Mouse (Mus musculus): ENCODE measurements at regions not wholly inside any gene's neighbourhood (a gene's known extent, or its start where the extent isn't known, plus 50 kb on each side); places are given as distances from the start of the nearest gene placed in this dataset.

GRCm38 (mm10) chr1:35452441-35453107, 602.8 kb downstream of the Plekhb2 start:
- DNase-seq (ENCODE audit: low read depth, low spot score), result no peak
- H3K4me1 ChIP-seq (ENCODE audit: control insufficient read depth in 1 of 2, insufficient read depth in 2 of 2, low read length in 2 of 2), result no peaks in the 10 kb centered on the region
- no peaks in the 10 kb centered on the region for H3K36me3 ChIP-seq (ENCODE audit: control insufficient read depth in 1 of 2, insufficient read depth in 2 of 2, low read length in 2 of 2)
- no peaks in the 10 kb centered on the region for H3K9me3 ChIP-seq (replicated peaks; ENCODE audit: insufficient read depth, low read length)
- no peak overlapping the region for H3K4me3 ChIP-seq (ENCODE audit: control insufficient read depth in 1 of 2, insufficient read depth in 1 of 2, low read depth in 2 of 2, low read length in 2 of 2)
- TF ChIP-seq ETS1 (IDR thresholded peaks at IDR 0.05; ENCODE audit: low read depth, low read length) (no peak), POLR2AphosphoS5 (IDR thresholded peaks at IDR 0.05; ENCODE audit: borderline replicate concordance, low read depth, low read length) (no peak), EP300 (IDR thresholded peaks at IDR 0.05; ENCODE audit: low read depth in 1 of 2, low read length in 2 of 2) (no peak), RAD21 (IDR thresholded peaks at IDR 0.05; ENCODE audit: low read depth, low read length) (no peak), GABPA (IDR thresholded peaks at IDR 0.05; ENCODE audit: low read depth, low read length) (no peak), TCF12 (IDR thresholded peaks at IDR 0.05; ENCODE audit: low read depth, low read length) (no peak), RCOR1 (IDR thresholded peaks at IDR 0.05; ENCODE audit: low read depth, low read length) (no peak), TBP (IDR thresholded peaks at IDR 0.05; ENCODE audit: low read depth, low read length) (no peak), MEF2A (IDR thresholded peaks at IDR 0.05; ENCODE audit: extremely low read depth, insufficient replicate concordance, low read depth, low read length, poor library complexity, severe bottlenecking) (no peak)
- no peaks in the 10 kb centered on the region for H3K27me3 ChIP-seq (ENCODE audit: control insufficient read depth in 1 of 2, insufficient read depth in 2 of 2, low read length in 2 of 2)
- no peaks in the 10 kb centered on the region for H3K79me2 ChIP-seq (ENCODE audit: control insufficient read depth, insufficient read depth, low read length, poor library complexity)
- no peak overlapping the region for H3K27ac ChIP-seq (ENCODE audit: control insufficient read depth, low read depth, low read length)
- no peak overlapping the region for H3K9ac ChIP-seq (ENCODE audit: control insufficient read depth, low read depth, low read length, poor library complexity, severe bottlenecking)

GRCm38 (mm10) chr1:35457591-35457990, 607.8 kb downstream of the Plekhb2 start:
- Histone ChIP-seq H3K79me2 (ENCODE audit: control insufficient read depth, insufficient read depth, low read length, poor library complexity) (no peaks in the 10 kb centered on the region), H3K27ac (ENCODE audit: control insufficient read depth, low read depth, low read length) (no peak overlapping the region), H3K36me3 (ENCODE audit: control insufficient read depth in 1 of 2, insufficient read depth in 2 of 2, low read length in 2 of 2) (no peaks in the 10 kb centered on the region), H3K4me1 (ENCODE audit: control insufficient read depth in 1 of 2, insufficient read depth in 2 of 2, low read length in 2 of 2) (no peaks in the 10 kb centered on the region), H3K9ac (ENCODE audit: control insufficient read depth, low read depth, low read length, poor library complexity, severe bottlenecking) (no peak overlapping the region), H3K9me3 (replicated peaks; ENCODE audit: insufficient read depth, low read length) (no peaks in the 10 kb centered on the region), H3K4me3 (ENCODE audit: control insufficient read depth in 1 of 2, insufficient read depth in 1 of 2, low read depth in 2 of 2, low read length in 2 of 2) (no peak overlapping the region), H3K27me3 (ENCODE audit: control insufficient read depth in 1 of 2, insufficient read depth in 2 of 2, low read length in 2 of 2) (no peaks in the 10 kb centered on the region)
- TF ChIP-seq MAZ (IDR thresholded peaks at IDR 0.05; ENCODE audit: low read depth, low read length) (no peak), TBP (IDR thresholded peaks at IDR 0.05; ENCODE audit: low read depth, low read length) (no peak), POLR2AphosphoS5 (IDR thresholded peaks at IDR 0.05; ENCODE audit: borderline replicate concordance, low read depth, low read length) (no peak), ZMIZ1 (IDR thresholded peaks at IDR 0.05; ENCODE audit: low read depth, low read length) (no peak), BHLHE40 (IDR thresholded peaks at IDR 0.05; ENCODE audit: borderline replicate concordance, low read depth, low read length) (no peak), USF1 (IDR thresholded peaks at IDR 0.05; ENCODE audit: low read depth, low read length) (no peak), MXI1 (IDR thresholded peaks at IDR 0.05; ENCODE audit: low read depth, low read length) (no peak), CHD1 (IDR thresholded peaks at IDR 0.05; ENCODE audit: low read depth, low read length) (no peak), NELFE (IDR thresholded peaks at IDR 0.05; ENCODE audit: low read depth, low read length) (no peak), CTCF (IDR thresholded peaks at IDR 0.05 in 2 of 3, conservative IDR thresholded peaks at IDR 0.05 in 1 of 3; ENCODE audit: control insufficient read depth in 1 of 3, insufficient read depth in 1 of 3, low read depth in 2 of 3, low read length in 3 of 3, poor library complexity in 1 of 3, severe bottlenecking in 1 of 3) (no peak), POLR2AphosphoS2 (IDR thresholded peaks at IDR 0.05; ENCODE audit: low read length) (no peak), MYB (IDR thresholded peaks at IDR 0.05; ENCODE audit: low read depth, low read length) (no peak), RCOR1 (IDR thresholded peaks at IDR 0.05; ENCODE audit: low read depth, low read length) (no peak), MYC (IDR thresholded peaks at IDR 0.05; ENCODE audit: low read depth, low read length) (no peak)
- no peak for DNase-seq (ENCODE audit: low read depth, low spot score)
